Mouse (Mus musculus) kidney, embryonic 16.5 days (tissue): ENCODE data around the gene Klk7. TPM values are rescaled to one million over a fixed set of nuclear protein-coding genes. Genes with fewer than 3 reads are reported as not detected.

Source experiments
- ATAC-seq: fragments of 200-750 bp; cut with Nextera tagmentation; 2 replicates; pipeline ENCODE4 v1.8.0; 2017; ENCODE audit warnings: moderate TSS enrichment; ENCODE audit not compliant: low FRiP score, low TSS enrichment
- H3K27ac ChIP-seq: fragments of 300-500 bp; sonication (generic); 2 replicates; pipeline ENCODE4 v1.5.1; 2014; ENCODE audit warnings: low read length
- H3K27me3 ChIP-seq: fragments of 300-500 bp; sonication (generic); 2 replicates; pipeline ENCODE4 v1.6.1; 2014; ENCODE audit warnings: low read length, control low read depth, mixed read lengths; ENCODE audit not compliant: insufficient read depth
- H3K36me3 ChIP-seq: fragments of 300-500 bp; sonication (generic); 2 replicates; pipeline ENCODE4 v1.6.1; 2014; ENCODE audit warnings: low read length, control low read depth, mixed read lengths; ENCODE audit not compliant: insufficient read depth
- H3K4me1 ChIP-seq: fragments of 300-500 bp; sonication (generic); 2 replicates; pipeline ENCODE4 v1.6.1; 2014; ENCODE audit warnings: low read length, control low read depth, mixed read lengths; ENCODE audit not compliant: insufficient read depth
- H3K4me2 ChIP-seq: fragments of 300-500 bp; sonication (generic); replicated peaks from 2 replicates; pipeline ENCODE4 v1.6.1; 2014; ENCODE audit warnings: low read depth, low read length
- H3K4me3 ChIP-seq: fragments of 300-500 bp; sonication (generic); 2 replicates; pipeline ENCODE4 v1.5.1; 2014; ENCODE audit warnings: mild to moderate bottlenecking, low read length
- H3K9ac ChIP-seq: fragments of 300-500 bp; sonication (generic); replicated peaks from 2 replicates; pipeline ENCODE4 v1.6.1; 2014; ENCODE audit warnings: low read length
- H3K9me3 ChIP-seq: fragments of 300-500 bp; sonication (generic); 2 replicates; pipeline ENCODE4 v1.6.1; 2016; ENCODE audit warnings: low read length, control low read depth
- whole genome bisulfite sequencing: fragments of 180-500 bp; shearing (Covaris S2); extraction: QIAGEN DNeasy Blood & Tissue Kit; methylation state at CpG from one replicate; pipeline ENCODE4 v1.1.7; 2014; 5-methylcytosine and 5-hydroxymethylcytosine counted together
- polyA plus RNA-seq: library from polyadenylated mRNA; unstranded; fragments of >200 nt; fragmentation: Nextera tagmentation; extraction: Ambion mirVana; gene quantifications from 2 replicates; pipeline ENCODE4 v1.2.1, GENCODE M21; 2015

The Klk7 gene
- polyA plus RNA-seq, 1 experiment from 2014 or later = 0.07 TPM

DNA sequence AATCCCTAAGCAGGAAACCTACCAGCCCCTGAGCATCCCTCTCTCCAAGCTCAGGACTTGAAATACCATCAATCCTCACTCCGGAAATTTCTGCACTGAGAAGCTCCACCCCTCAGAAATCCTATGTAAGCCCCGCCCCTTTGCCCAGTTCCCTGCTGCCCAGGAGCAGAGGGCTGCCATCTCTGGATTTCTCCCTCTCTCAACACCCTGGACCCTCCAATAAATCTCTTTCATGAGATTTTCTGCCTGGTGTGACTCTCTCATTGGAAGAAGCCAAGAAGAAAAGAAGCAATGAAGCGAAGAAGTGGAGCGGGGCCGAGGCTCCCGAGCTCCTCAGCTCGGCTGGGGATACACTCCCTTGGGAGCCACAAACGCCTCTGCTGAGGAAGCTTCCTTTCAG, 49.3 kb downstream of the Klk7 start:
- no peak overlapping the region for H3K27ac ChIP-seq
- ATAC-seq = no peak
- no peaks in the 10 kb centered on the region for H3K27me3 ChIP-seq
- H3K4me3 ChIP-seq = no peak overlapping the region
- H3K4me1 ChIP-seq = no peaks in the 10 kb centered on the region
- no peak overlapping the region for H3K4me2 ChIP-seq
- no peaks in the 10 kb centered on the region for H3K36me3 ChIP-seq
- H3K9ac ChIP-seq = no peak overlapping the region
- H3K9me3 ChIP-seq = peaks cover 4% of the 10 kb centered on the region; the same call in 1 of the 2 replicates
- WGBS = 46% methylated on average over 8 of the region's 8 CpGs

Other genes with a start within 250 kb of the Klk7 start
- gene Zfp658, start 249.0 kb upstream of the Klk7 start, polyA plus RNA-seq = 3.7 and 3.8 TPM in 2 replicates
- gene Zfp719, start 231.7 kb upstream of the Klk7 start, polyA plus RNA-seq = 13.8 and 14.1 TPM in 2 replicates
- 0.06 and 0.24 TPM in 2 replicates for gene Zfp819, start 204.1 kb upstream of the Klk7 start, polyA plus RNA-seq
- gene Ceacam18, start 176.6 kb upstream of the Klk7 start, polyA plus RNA-seq = not detected in 2 replicates
- 0.64 and 1.3 TPM in 2 replicates for gene Siglece, start 151.1 kb upstream of the Klk7 start, polyA plus RNA-seq
- gene Ctu1, start 139.3 kb upstream of the Klk7 start, polyA plus RNA-seq = 15.7 and 19.7 TPM in 2 replicates
- not detected in 2 replicates for gene Klk14, start 120.9 kb upstream of the Klk7 start, polyA plus RNA-seq
- 0.29 and 0.58 TPM in 2 replicates for gene Klk13, start 98.7 kb upstream of the Klk7 start, polyA plus RNA-seq
- not detected in 2 replicates for gene Klk12, start 42.4 kb upstream of the Klk7 start, polyA plus RNA-seq
- gene Klk11, start 36.7 kb upstream of the Klk7 start, polyA plus RNA-seq = not detected in 2 replicates
- gene Klk10, start 30.3 kb upstream of the Klk7 start, polyA plus RNA-seq = 0.54 and 0.71 TPM in 2 replicates
- gene Klk9, start 19.4 kb upstream of the Klk7 start, polyA plus RNA-seq = 0.23 TPM in 1 of 2 replicates, not detected in the other
- 31.2 and 34.4 TPM in 2 replicates for gene Klk8, start 13.7 kb upstream of the Klk7 start, polyA plus RNA-seq
- gene Klk6, start 13.2 kb downstream of the Klk7 start, polyA plus RNA-seq = 0.15 TPM in 1 of 2 replicates, not detected in the other
- gene Klk5, start 30.7 kb downstream of the Klk7 start, polyA plus RNA-seq = not detected in 2 replicates
- gene Klk4, start 69.9 kb downstream of the Klk7 start, polyA plus RNA-seq = not detected in 2 replicates
- gene Klk15, start 122.4 kb downstream of the Klk7 start, polyA plus RNA-seq = not detected in 2 replicates
- gene Klk1b8, start 139.4 kb downstream of the Klk7 start, polyA plus RNA-seq = not detected in 2 replicates
- not detected in 2 replicates for gene Klk1b1, start 155.5 kb downstream of the Klk7 start, polyA plus RNA-seq
- gene Klk1b9, start 164.8 kb downstream of the Klk7 start, polyA plus RNA-seq = not detected in 2 replicates
- not detected in 2 replicates for gene Klk1b11, start 184.6 kb downstream of the Klk7 start, polyA plus RNA-seq
- gene Klk1b26, start 200.9 kb downstream of the Klk7 start, polyA plus RNA-seq = not detected in 2 replicates
- gene Klk1b27, start 241.0 kb downstream of the Klk7 start, polyA plus RNA-seq = not detected in 2 replicates